In genomic region chr7:16816475-16817122, GRCm38 (mm10) we compare ENCODE assay signal across 8 mouse cellular contexts. TPM values are rescaled to one million over a fixed set of nuclear protein-coding genes. Genes with fewer than 3 reads are reported as not detected.
A peak's percentile ranks its signal among the peaks of the same experiment; 100 is the strongest.
DNase-seq lines count a peak whose midpoint lies in the region; ATAC-seq and TF ChIP-seq lines count a peak whose summit lies in the region.

TSS of gene Fkrp (minus strand) at chr7:16816732.

- no peak for TF ChIP-seq POLR2A in ES-Bruce4 (IDR thresholded peaks at IDR 0.05; ENCODE audit: insufficient read depth, low read length)

- no peak for TF ChIP-seq CTCF in ES-Bruce4 (IDR thresholded peaks at IDR 0.05; ENCODE audit: low read depth, low read length)
- no peak for TF ChIP-seq CTCF in heart, postnatal 0 days (IDR thresholded peaks at IDR 0.05; ENCODE audit: low read depth)
- 0 out of 2 replicates have a peak, but pooled peaks have one; percentile 3 for TF ChIP-seq CTCF in layer of hippocampus, adult 2 months (conservative IDR thresholded peaks at IDR 0.05)

- no peaks in the 10 kb centered on the region for H3K36me3 ChIP-seq in ES-Bruce4 (ENCODE audit: control insufficient read depth, insufficient read depth, low read length, poor library complexity, severe bottlenecking)
- H3K36me3 ChIP-seq in erythroblast, embryonic 14.5 days (ENCODE audit: control insufficient read depth) = peaks cover 54% of the 10 kb centered on the region
- H3K36me3 ChIP-seq in heart, postnatal 0 days (replicated peaks; ENCODE audit: control insufficient read depth, insufficient read depth, low read length) = peaks cover 16% of the 10 kb centered on the region; the same call in 1 of the 2 replicates

- H3K9me3 ChIP-seq in ES-Bruce4 (replicated peaks; ENCODE audit: control insufficient read depth, insufficient read depth, low read length, poor library complexity, severe bottlenecking) = no peaks in the 10 kb centered on the region
- H3K9me3 ChIP-seq in erythroblast, embryonic 14.5 days (ENCODE audit: control insufficient read depth, low read length) = no peaks in the 10 kb centered on the region
- no peaks in the 10 kb centered on the region for H3K9me3 ChIP-seq in heart, postnatal 0 days (replicated peaks; ENCODE audit: control insufficient read depth, low read length)

- no peak within 1 kb of the TSS for H3K27ac ChIP-seq in ES-Bruce4 (ENCODE audit: insufficient read depth, low read length)
- H3K27ac ChIP-seq in heart, postnatal 0 days (ENCODE audit: low read depth) = peak within 1 kb of the TSS; percentile 91
- peak within 1 kb of the TSS; percentile 100 for H3K27ac ChIP-seq in layer of hippocampus, adult 2 months

- peak within 1 kb of the TSS; percentile 95 for H3K4me3 ChIP-seq in ES-Bruce4 (ENCODE audit: low read depth, low read length)
- peak within 1 kb of the TSS; percentile 78 for H3K4me3 ChIP-seq in erythroblast, embryonic 14.5 days (replicated peaks)
- peak within 1 kb of the TSS; percentile 95 for H3K4me3 ChIP-seq in heart, postnatal 0 days (ENCODE audit: low read depth, low read length)
- H3K4me3 ChIP-seq in layer of hippocampus, adult 2 months = peak within 1 kb of the TSS; percentile 98

- peak within 1 kb of the TSS; percentile 96 for H3K9ac ChIP-seq in ES-Bruce4 (ENCODE audit: low read depth, poor library complexity, severe bottlenecking)
- H3K9ac ChIP-seq in heart, postnatal 0 days (replicated peaks; ENCODE audit: low read depth, low read length) = peak within 1 kb of the TSS; percentile 97

- ATAC-seq in heart, postnatal 0 days (ENCODE audit: insufficient read depth, low read depth) = peak; percentile 83

- 1% methylated on average over 49 of the region's 64 CpGs for WGBS in heart, postnatal 0 days

- peak; percentile 28 to 37 for DNase-seq in adrenal gland, postnatal 4 days (ENCODE audit: low spot score in 2 of 2)
- peak; percentile 53 for DNase-seq in heart, postnatal 0 days (ENCODE audit: low spot score)
- peak in 1 of 2 experiments; percentile 24 for DNase-seq in layer of hippocampus, adult 2 months (ENCODE audit: low spot score in 2 of 2)
- peak; percentile 60 for DNase-seq in lung, postnatal 14 days
- DNase-seq in right cerebral cortex, postnatal 4 days = peak; percentile 63
- DNase-seq in adipocyte (ENCODE audit: low spot score) = no peak

- H3K4me2 ChIP-seq in heart, postnatal 0 days (ENCODE audit: low read depth, low read length) = peak within 1 kb of the TSS; percentile 95

- no peaks in the 10 kb centered on the region for H3K27me3 ChIP-seq in ES-Bruce4 (ENCODE audit: control insufficient read depth, insufficient read depth, low read length, poor library complexity, severe bottlenecking)
- peaks cover 8% of the 10 kb centered on the region for H3K27me3 ChIP-seq in erythroblast, embryonic 14.5 days (ENCODE audit: control insufficient read depth)
- no peaks in the 10 kb centered on the region for H3K27me3 ChIP-seq in heart, postnatal 0 days (ENCODE audit: control insufficient read depth, insufficient read depth, low read length)

- no peaks in the 10 kb centered on the region for H3K4me1 ChIP-seq in ES-Bruce4 (ENCODE audit: control insufficient read depth, insufficient read depth, low read length)
- peaks cover 59% of the 10 kb centered on the region for H3K4me1 ChIP-seq in erythroblast, embryonic 14.5 days (ENCODE audit: control insufficient read depth)
- peaks cover 51% of the 10 kb centered on the region for H3K4me1 ChIP-seq in heart, postnatal 0 days (ENCODE audit: control insufficient read depth, insufficient read depth)

- TF ChIP-seq EP300 in ES-Bruce4 (IDR thresholded peaks at IDR 0.05; ENCODE audit: insufficient read depth, low read depth, low read length) = no peak
- no peak for TF ChIP-seq EP300 in heart, postnatal 0 days (IDR thresholded peaks at IDR 0.05; ENCODE audit: low read depth)

RNA-seq across cellular contexts. Expression of gene Fkrp, which starts in this region (rescaled TPM):
- polyA plus RNA-seq in ES-Bruce4 (2011; ENCODE audit: insufficient read depth, insufficient read length, low read depth, missing spikeins) = 14.7 and 17.4 TPM in 2 replicates
- total RNA-seq in adrenal gland, postnatal 4 days (2021) = 10 to 100 TPM; 26.3 to 29.0 TPM
- polyA plus RNA-seq in erythroblast, embryonic 14.5 days (2012) = 1.2 and 1.5 TPM in 2 replicates
- 40.4 and 54.2 TPM in 2 replicates for total RNA-seq in heart, postnatal 0 days (2014; rRNA removed; ENCODE audit: low replicate concordance)
- 28.0 and 28.9 TPM in 2 replicates for polyA plus RNA-seq in heart, postnatal 0 days (2015; fragmentation: Nextera tagmentation; extraction: Ambion mirVana)
- total RNA-seq in layer of hippocampus, adult 2 months (2021) = 10 to 100 TPM; 46.7 to 49.5 TPM
